Mouse (Mus musculus): ENCODE measurements around the gene Lhcgr. TPM values are rescaled to one million over a fixed set of nuclear protein-coding genes. Genes with fewer than 3 reads are reported as not detected.

Gene Lhcgr
- polyA plus RNA-seq, 1 experiment, result not detected

GRCm38 (mm10) chr17:88668452-88668851 lies 123.3 kb downstream of the Lhcgr start, which contains the start of gene Gtf2a1l:
Gene Gtf2a1l (plus strand): TSS chr17:88668660.
- H3ac ChIP-seq (ENCODE audit: control insufficient read depth, insufficient read length), result no peak within 1 kb of the TSS
- no peak within 1 kb of the TSS for H3K4me2 ChIP-seq (ENCODE audit: low read depth)
- no peaks in the 10 kb centered on the region for H3K36me3 ChIP-seq (ENCODE audit: control insufficient read depth, insufficient read depth)
- no peak within 1 kb of the TSS for H3K4me3 ChIP-seq
- no peaks in the 10 kb centered on the region for H3K27me3 ChIP-seq (ENCODE audit: control insufficient read depth, insufficient read depth, insufficient read length)
- no peaks in the 10 kb centered on the region for H3K79me2 ChIP-seq (ENCODE audit: control insufficient read depth, insufficient read depth)
- no peak for TF ChIP-seq CEBPB (IDR thresholded peaks at IDR 0.05; ENCODE audit: insufficient read depth, poor library complexity, severe bottlenecking)
- TF ChIP-seq MYOD1 (IDR thresholded peaks at IDR 0.05; ENCODE audit: control insufficient read depth in 1 of 3, insufficient read length in 2 of 3, low read depth in 2 of 3), result no peak

Other genes starting within 250 kb of the Lhcgr start
- 16.6 TPM for gene Ston1, start 194.3 kb downstream of the Lhcgr start, polyA plus RNA-seq (2012; fragmentation: generic; extraction: Trizol)
- not detected for gene Gtf2a1l, start 123.3 kb downstream of the Lhcgr start, polyA plus RNA-seq (2012; fragmentation: generic; extraction: Trizol)

All from myocyte (in vitro differentiated cells).